Mouse (Mus musculus): ENCODE data around the gene BC016579.

GRCm38 (mm10) chr16:45579883-45580282 lies 74.0 kb downstream of the BC016579 start:
- no peak for TF ChIP-seq CTCF (IDR thresholded peaks at IDR 0.05; ENCODE audit: control insufficient read depth, insufficient read depth, insufficient read length)
- no peak for TF ChIP-seq MYOG (IDR thresholded peaks at IDR 0.05; ENCODE audit: control insufficient read depth, extremely low read depth, insufficient read length)
- no peak for TF ChIP-seq MYOD1 (IDR thresholded peaks at IDR 0.05; ENCODE audit: control insufficient read depth, insufficient read length, low read depth)

Measured in C2C12 (cell line).